Mouse (Mus musculus): ENCODE measurements at regions not wholly inside any gene's neighbourhood (a gene's known extent, or its start where the extent isn't known, plus 50 kb on each side); places are given as distances from the start of the nearest gene placed in this dataset.
A peak's percentile ranks its signal among the peaks of the same experiment; 100 is the strongest.

- DNase-seq (ENCODE audit: low spot score in 2 of 2) = no peak
Observed at GRCm38 (mm10) chr13:60507611-60508010, 94.1 kb upstream of the Dapk1 start.

- DNase-seq (ENCODE audit: low spot score in 2 of 2) = no peak
Observed at GRCm38 (mm10) chr13:60508054-60508453, 93.7 kb upstream of the Dapk1 start.

GRCm38 (mm10) chr13:60508856-60509255 lies 92.9 kb upstream of the Dapk1 start:
- DNase-seq (ENCODE audit: low spot score in 2 of 2) = no peak

GRCm38 (mm10) chr13:60511101-60511500 lies 90.6 kb upstream of the Dapk1 start:
- DNase-seq (ENCODE audit: low spot score in 2 of 2) = no peak

GRCm38 (mm10) chr13:60511628-60512027 lies 90.1 kb upstream of the Dapk1 start:
- DNase-seq (ENCODE audit: low spot score in 2 of 2) = no peak

GRCm38 (mm10) chr13:60513756-60514155 lies 88.0 kb upstream of the Dapk1 start:
- peak in 1 of 2 experiments; percentile 45 for DNase-seq (ENCODE audit: low spot score in 2 of 2)

- no peak for DNase-seq (ENCODE audit: low spot score in 2 of 2)
Observed at GRCm38 (mm10) chr13:60514806-60515205, 86.9 kb upstream of the Dapk1 start.

GRCm38 (mm10) chr13:60518010-60518409 lies 83.7 kb upstream of the Dapk1 start:
- no peak for DNase-seq (ENCODE audit: low spot score in 2 of 2)

GRCm38 (mm10) chr13:60519708-60520107 lies 82.0 kb upstream of the Dapk1 start:
- no peak for DNase-seq (ENCODE audit: low spot score in 2 of 2)

GRCm38 (mm10) chr13:60522719-60523450 lies 78.9 kb upstream of the Dapk1 start:
- DNase-seq (ENCODE audit: low spot score in 2 of 2) = peak in 1 of 2 experiments; percentile 78

GRCm38 (mm10) chr13:60527806-60528205 lies 73.9 kb upstream of the Dapk1 start:
- DNase-seq (ENCODE audit: low spot score in 2 of 2) = no peak

GRCm38 (mm10) chr13:60528819-60529218 lies 72.9 kb upstream of the Dapk1 start:
- no peak for DNase-seq (ENCODE audit: low spot score in 2 of 2)

GRCm38 (mm10) chr13:60529381-60530069 lies 72.2 kb upstream of the Dapk1 start:
- no peak for DNase-seq (ENCODE audit: low spot score in 2 of 2)

- no peak for DNase-seq (ENCODE audit: low spot score in 2 of 2)
Observed at GRCm38 (mm10) chr13:60533871-60534427, 67.8 kb upstream of the Dapk1 start.

- no peak for DNase-seq (ENCODE audit: low spot score in 2 of 2)
Observed at GRCm38 (mm10) chr13:60534501-60534900, 67.2 kb upstream of the Dapk1 start.

GRCm38 (mm10) chr13:60535045-60535444 lies 66.7 kb upstream of the Dapk1 start:
- DNase-seq (ENCODE audit: low spot score in 2 of 2) = no peak

- DNase-seq (ENCODE audit: low spot score in 2 of 2) = no peak
Observed at GRCm38 (mm10) chr13:60536725-60537124, 65.0 kb upstream of the Dapk1 start.

- DNase-seq (ENCODE audit: low spot score in 2 of 2) = no peak
Observed at GRCm38 (mm10) chr13:60538110-60538509, 63.6 kb upstream of the Dapk1 start.

GRCm38 (mm10) chr13:60541165-60541564 lies 60.6 kb upstream of the Dapk1 start:
- DNase-seq (ENCODE audit: low spot score in 2 of 2) = no peak

- no peak for DNase-seq (ENCODE audit: low spot score in 2 of 2)
Observed at GRCm38 (mm10) chr13:60544363-60544762, 57.4 kb upstream of the Dapk1 start.

GRCm38 (mm10) chr13:60545999-60546733 lies 55.6 kb upstream of the Dapk1 start:
- no peak for DNase-seq (ENCODE audit: low spot score in 2 of 2)

Data from left cerebral cortex, adult 8-10 months (tissue).